Mouse (Mus musculus) cortical plate, adult 2 months (tissue): ENCODE measurements at regions not wholly inside any gene's neighbourhood (a gene's known extent, or its start where the extent isn't known, plus 50 kb on each side); places are given as distances from the start of the nearest gene placed in this dataset.

Experiments used
- CTCF ChIP-seq: fragments of 200-500 bp; IDR thresholded peaks from 2 replicates; pipeline ENCODE4 v1.5.1; 2011; ENCODE audit warnings: mild to moderate bottlenecking, control low read depth, low read length; ENCODE audit not compliant: insufficient read depth; ENCODE audit errors: extremely low read depth
- POLR2A ChIP-seq: fragments of 200-500 bp; IDR thresholded peaks from 2 replicates; pipeline ENCODE4 v1.6.1; 2011; ENCODE audit warnings: mild to moderate bottlenecking, low read length, control low read depth; ENCODE audit not compliant: insufficient read depth; ENCODE audit errors: extremely low read depth

DNA sequence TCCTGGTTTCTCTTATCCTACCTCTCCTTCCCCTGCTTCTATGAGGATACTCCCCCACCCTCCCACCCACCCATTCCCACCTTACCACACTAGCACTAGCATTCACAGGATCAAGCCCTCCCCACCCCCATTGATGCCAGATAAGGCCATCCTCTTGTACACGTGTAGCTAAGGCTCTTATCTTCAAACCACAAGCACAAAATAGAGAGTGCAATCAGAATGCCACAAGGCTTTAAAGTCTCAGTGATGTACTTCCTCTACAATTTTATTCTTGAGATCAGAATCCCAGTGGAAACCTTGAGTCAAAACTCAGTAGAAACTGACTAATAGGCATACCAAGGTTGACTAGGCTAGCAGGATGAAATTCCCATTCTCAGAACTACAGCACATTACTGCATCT, 348.4 kb downstream of the Speer2 start:
- no peak for TF ChIP-seq CTCF
- TF ChIP-seq POLR2A = no peak
